Mouse (Mus musculus) lung, embryonic 15.5 days (tissue): ENCODE data around the gene Ythdf2. TPM values are rescaled to one million over a fixed set of nuclear protein-coding genes. Genes with fewer than 3 reads are reported as not detected.
"Not testable (repeated sequence)": the region's sequence is repeated elsewhere in the genome, so short reads cannot be mapped to it uniquely, and the experiment has no call there.

ENCODE experiments used
- ATAC-seq: fragments of 200-750 bp; cut with Nextera tagmentation; 2 replicates; pipeline ENCODE4 v1.8.0; 2017; ENCODE audit warnings: moderate number of reproducible peaks, borderline replicate concordance; ENCODE audit not compliant: low FRiP score, low TSS enrichment; ENCODE audit errors: extremely low read depth
- H3K27ac ChIP-seq: fragments of 300-500 bp; sonication (generic); 2 replicates; pipeline ENCODE4 v1.5.1; 2015; ENCODE audit warnings: moderate library complexity, mild to moderate bottlenecking, inconsistent platforms
- H3K27me3 ChIP-seq: fragments of 300-500 bp; sonication (generic); 2 replicates; pipeline ENCODE4 v1.6.1; 2015; ENCODE audit warnings: inconsistent platforms
- H3K36me3 ChIP-seq: fragments of 300-500 bp; sonication (generic); 2 replicates; pipeline ENCODE4 v1.6.1; 2015; ENCODE audit warnings: inconsistent platforms
- H3K4me1 ChIP-seq: fragments of 300-500 bp; sonication (generic); 2 replicates; pipeline ENCODE4 v1.6.1; 2015; ENCODE audit warnings: inconsistent platforms
- H3K4me2 ChIP-seq: fragments of 300-500 bp; sonication (generic); 2 replicates; pipeline ENCODE4 v1.6.1; 2015; ENCODE audit warnings: inconsistent platforms, mild to moderate bottlenecking, moderate library complexity
- H3K4me3 ChIP-seq: fragments of 300-500 bp; sonication (generic); 2 replicates; pipeline ENCODE4 v1.5.1; 2015; ENCODE audit warnings: mild to moderate bottlenecking, inconsistent platforms
- H3K9ac ChIP-seq: fragments of 300-500 bp; sonication (generic); 2 replicates; pipeline ENCODE4 v1.6.1; 2015; ENCODE audit warnings: inconsistent platforms
- H3K9me3 ChIP-seq: fragments of 300-500 bp; sonication (generic); 2 replicates; pipeline ENCODE4 v1.6.1; 2016; ENCODE audit warnings: inconsistent platforms
- WGBS: fragments of 180-500 bp; shearing (Covaris S2); methylation state at CpG from one replicate; pipeline ENCODE4 v1.1.7; 2015; 5-methylcytosine and 5-hydroxymethylcytosine counted together
- polyA plus RNA-seq: library from polyadenylated mRNA; unstranded; fragments of >200 nt; fragmentation: Nextera tagmentation; extraction: Ambion mirVana; gene quantifications from 2 replicates; pipeline ENCODE4 v1.2.1, GENCODE M21; 2015

Gene Ythdf2
- polyA plus RNA-seq, 1 experiment from 2014 or later, result 109 TPM

- Histone ChIP-seq H3K4me3 (no peak overlapping the region), H3K27me3 (no peaks in the 10 kb centered on the region), H3K9me3 (no peaks in the 10 kb centered on the region), H3K36me3 (peaks cover 71% of the 10 kb centered on the region), H3K9ac (no peak overlapping the region), H3K4me2 (no peak overlapping the region), H3K4me1 (no peaks in the 10 kb centered on the region), H3K27ac (no peak overlapping the region)
- 84% methylated on average over 3 of the region's 3 CpGs for WGBS
- ATAC-seq, result no peak
These were observed 28.3 kb upstream of the Ythdf2 start for GRCm38 (mm10) chr4:132240367-132240766.

DNA sequence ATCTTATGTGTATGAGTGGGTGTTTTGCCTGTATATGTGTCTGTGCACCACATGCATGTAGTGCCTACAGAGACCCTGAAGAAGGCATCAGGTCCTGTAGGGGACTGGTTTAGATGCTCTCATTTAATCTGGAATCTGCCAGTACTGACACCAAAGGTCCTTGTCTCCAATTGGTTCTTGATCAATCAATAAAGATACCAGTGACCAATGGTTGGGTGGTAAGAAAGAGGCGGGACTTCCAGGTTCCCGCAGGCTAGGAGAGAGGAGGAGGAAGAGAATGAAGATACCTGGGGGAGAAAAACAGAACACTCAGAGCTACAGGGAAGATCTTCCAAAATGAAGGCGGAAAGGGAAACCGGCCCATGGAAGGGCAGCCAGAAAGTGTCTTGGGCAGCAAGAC is 26.3 kb upstream of the Ythdf2 start:
- no peak overlapping the region for H3K4me3 ChIP-seq
- ATAC-seq, result no peak
- no peaks in the 10 kb centered on the region for H3K9me3 ChIP-seq
- H3K36me3 ChIP-seq, result peaks cover 74% of the 10 kb centered on the region
- no peaks in the 10 kb centered on the region for H3K27me3 ChIP-seq
- 91% methylated on average over 4 of the region's 4 CpGs for WGBS
- no peak overlapping the region for H3K27ac ChIP-seq
- H3K4me1 ChIP-seq, result no peaks in the 10 kb centered on the region
- no peak overlapping the region for H3K4me2 ChIP-seq
- no peak overlapping the region for H3K9ac ChIP-seq

GRCm38 (mm10) chr4:132234710-132235109 is 22.6 kb upstream of the Ythdf2 start:
- Histone ChIP-seq H3K4me2 (no peak overlapping the region), H3K27me3 (no peaks in the 10 kb centered on the region), H3K36me3 (peaks cover 75% of the 10 kb centered on the region), H3K9me3 (no peaks in the 10 kb centered on the region), H3K4me1 (no peaks in the 10 kb centered on the region), H3K9ac (no peak overlapping the region), H3K27ac (no peak overlapping the region), H3K4me3 (no peak overlapping the region)
- WGBS, result 87% methylated on average over 8 of the region's 8 CpGs
- ATAC-seq, result no peak

DNA sequence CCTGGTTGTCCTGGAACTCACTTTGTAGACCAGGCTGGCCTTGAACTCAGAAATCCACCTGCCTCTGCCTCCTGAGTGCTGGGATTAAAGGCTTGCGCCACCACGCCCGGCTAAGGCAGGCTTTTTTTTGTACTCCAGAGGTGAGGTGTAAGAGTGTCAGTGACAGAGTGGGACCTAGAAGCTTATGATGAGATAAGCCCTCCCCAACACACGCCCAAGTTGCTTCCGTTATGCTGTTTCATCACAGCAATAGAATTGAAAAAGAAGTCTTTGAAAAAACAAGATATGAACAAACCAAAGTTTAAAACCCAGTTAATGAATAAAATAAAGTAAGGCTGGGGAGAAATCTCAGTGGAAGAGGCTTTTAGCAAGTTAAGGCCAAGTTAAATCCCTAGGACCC is 18.3 kb upstream of the Ythdf2 start:
- WGBS, result 89% methylated on average over 5 of the region's 5 CpGs

DNA sequence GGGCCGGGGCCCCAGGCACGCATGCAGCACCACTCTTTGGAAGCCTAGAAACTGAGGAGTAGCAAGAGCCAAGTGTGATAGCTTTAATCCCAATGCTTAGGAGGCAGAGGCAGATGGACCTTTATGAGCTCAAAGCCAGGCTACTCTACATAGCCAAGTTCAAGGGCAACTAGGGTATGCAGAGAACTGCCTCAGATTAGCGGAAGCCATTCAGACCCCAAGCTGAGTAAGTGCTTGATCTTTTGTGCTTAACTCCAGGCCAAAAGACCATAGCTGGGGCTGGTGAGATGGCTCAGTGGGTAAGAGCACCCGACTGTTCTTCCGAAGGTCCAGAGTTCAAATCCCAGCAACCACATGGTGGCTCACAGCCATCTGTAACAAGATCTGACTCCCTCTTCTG is 9.9 kb upstream of the Ythdf2 start:
- not testable (repeated sequence) for H3K4me3 ChIP-seq, H3K9ac ChIP-seq, ATAC-seq, H3K9me3 ChIP-seq, H3K27me3 ChIP-seq, H3K4me1 ChIP-seq, H3K4me2 ChIP-seq, H3K27ac ChIP-seq
- H3K36me3 ChIP-seq, result peaks cover 24% of the 10 kb centered on the region
- 94% methylated on average over 5 of the region's 5 CpGs for WGBS

More for the DNA sequence above, 18.3 kb upstream of the Ythdf2 start:
- Histone ChIP-seq H3K27ac (no peak overlapping the region), H3K4me3 (no peak overlapping the region), H3K4me1 (no peaks in the 10 kb centered on the region), H3K27me3 (no peaks in the 10 kb centered on the region), H3K4me2 (no peak overlapping the region), H3K36me3 (peaks cover 90% of the 10 kb centered on the region), H3K9me3 (no peaks in the 10 kb centered on the region), H3K9ac (no peak overlapping the region)
- ATAC-seq, result no peak

- H3K9me3 ChIP-seq, H3K9ac ChIP-seq, ATAC-seq, H3K4me2 ChIP-seq, H3K27ac ChIP-seq, H3K4me3 ChIP-seq, H3K4me1 ChIP-seq, H3K27me3 ChIP-seq, H3K36me3 ChIP-seq: not testable (repeated sequence)
- 63% methylated on average over 6 of the region's 6 CpGs for WGBS
These were observed 6.3 kb upstream of the Ythdf2 start for GRCm38 (mm10) chr4:132218439-132218838.

DNA sequence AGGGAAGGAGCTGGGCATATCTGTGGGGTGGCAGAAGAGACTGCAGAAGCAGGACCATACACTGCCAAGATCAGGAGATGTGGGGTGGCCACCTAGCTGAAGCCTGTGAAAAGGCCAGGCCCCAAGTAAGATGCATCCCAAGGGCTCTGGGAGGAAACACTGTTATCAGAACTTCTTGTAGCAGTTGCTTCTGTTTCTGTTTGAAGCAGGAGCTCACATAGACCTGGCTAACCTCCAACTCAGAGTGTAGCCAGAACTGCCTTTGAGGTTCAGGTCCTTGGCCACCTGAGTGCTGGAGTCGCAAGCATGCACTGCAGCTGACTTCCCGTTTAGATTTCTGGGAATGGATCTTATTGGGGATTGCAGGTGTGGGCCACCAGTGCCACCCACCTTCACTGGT is 5.7 kb upstream of the Ythdf2 start:
- Histone ChIP-seq H3K4me1 (no peaks in the 10 kb centered on the region), H3K4me3 (no peak overlapping the region), H3K4me2 (no peak overlapping the region), H3K9ac (no peak overlapping the region), H3K9me3 (no peaks in the 10 kb centered on the region), H3K27ac (no peak overlapping the region), H3K36me3 (no peaks in the 10 kb centered on the region), H3K27me3 (no peaks in the 10 kb centered on the region)
- ATAC-seq, result no peak
- WGBS, result 74% methylated on average over 2 of the region's 2 CpGs

- Histone ChIP-seq H3K27me3 (no peaks in the 10 kb centered on the region), H3K27ac (no peak overlapping the region), H3K4me1 (peaks cover 5% of the 10 kb centered on the region), H3K36me3 (no peaks in the 10 kb centered on the region), H3K9ac (no peak overlapping the region), H3K4me2 (no peak overlapping the region), H3K4me3 (no peak overlapping the region), H3K9me3 (no peaks in the 10 kb centered on the region)
- no peak for ATAC-seq
- WGBS, result 59% methylated on average over 1 of the region's 1 CpGs
These were observed 4.5 kb upstream of the Ythdf2 start for GRCm38 (mm10) chr4:132216602-132217001.

GRCm38 (mm10) chr4:132214847-132215246 is 2.7 kb upstream of the Ythdf2 start:
- no peak overlapping the region for H3K9ac ChIP-seq
- H3K27me3 ChIP-seq, result no peaks in the 10 kb centered on the region
- H3K27ac ChIP-seq, result no peak overlapping the region
- no peak for ATAC-seq
- H3K4me1 ChIP-seq, result peaks cover 14% of the 10 kb centered on the region
- no peaks in the 10 kb centered on the region for H3K36me3 ChIP-seq
- H3K9me3 ChIP-seq, result no peaks in the 10 kb centered on the region
- WGBS, result 50% methylated on average over 4 of the region's 4 CpGs
- no peak overlapping the region for H3K4me2 ChIP-seq
- no peak overlapping the region for H3K4me3 ChIP-seq

GRCm38 (mm10) chr4:132211091-132211942 is 786 bp downstream of the Ythdf2 start:
- H3K27ac ChIP-seq, result peak overlapping the region; percentile 83

GRCm38 (mm10) chr4:132210325-132210724 is 1.8 kb downstream of the Ythdf2 start:
- H3K27ac ChIP-seq, result no peak overlapping the region
- H3K4me2 ChIP-seq, result peak overlapping the region; percentile 71
- H3K36me3 ChIP-seq, result peaks cover 30% of the 10 kb centered on the region
- H3K4me1 ChIP-seq, result peaks cover 24% of the 10 kb centered on the region
- WGBS, result 15% methylated on average over 2 of the region's 2 CpGs
- no peak for ATAC-seq
- no peaks in the 10 kb centered on the region for H3K9me3 ChIP-seq
- H3K4me3 ChIP-seq, result peak overlapping the region; percentile 95
- peak overlapping the region; percentile 98 for H3K9ac ChIP-seq
- no peaks in the 10 kb centered on the region for H3K27me3 ChIP-seq

More at GRCm38 (mm10) chr4:132211091-132211942, 786 bp downstream of the Ythdf2 start:
- Histone ChIP-seq H3K4me1 (peaks cover 24% of the 10 kb centered on the region), H3K9ac (peak overlapping the region; percentile 98), H3K4me2 (peak overlapping the region; percentile 71), H3K27me3 (no peaks in the 10 kb centered on the region), H3K4me3 (peak overlapping the region; percentile 95), H3K36me3 (peaks cover 20% of the 10 kb centered on the region), H3K9me3 (no peaks in the 10 kb centered on the region)
- ATAC-seq, result peak; percentile 86
- 1% methylated on average over 81 of the region's 89 CpGs for WGBS

DNA sequence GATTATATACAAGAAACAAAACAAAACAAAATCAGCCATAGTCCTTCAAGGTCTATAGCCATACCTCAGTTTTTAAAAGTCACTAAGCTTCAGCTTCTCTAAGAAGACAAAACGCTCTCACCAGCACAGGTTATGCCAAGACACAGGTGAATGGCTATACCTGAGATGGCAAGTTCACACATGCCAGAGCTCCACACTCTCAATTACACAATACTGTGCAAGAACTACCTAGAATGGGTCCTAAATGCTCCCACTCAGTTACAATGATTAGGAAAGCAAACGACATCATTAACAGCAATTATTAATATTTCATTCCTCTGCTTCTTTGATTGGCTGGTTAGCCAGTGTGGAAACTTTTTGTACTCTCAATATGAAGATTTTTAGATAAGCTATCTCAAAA is 2.8 kb downstream of the Ythdf2 start:
- 84% methylated on average over 2 of the region's 2 CpGs for WGBS
- Histone ChIP-seq H3K4me3 (no peak overlapping the region), H3K4me1 (peaks cover 24% of the 10 kb centered on the region), H3K4me2 (no peak overlapping the region; the same call in 1 of the 2 replicates), H3K27ac (no peak overlapping the region), H3K27me3 (no peaks in the 10 kb centered on the region), H3K9me3 (no peaks in the 10 kb centered on the region), H3K36me3 (peaks cover 40% of the 10 kb centered on the region), H3K9ac (no peak overlapping the region)
- no peak for ATAC-seq
